Mouse (Mus musculus) spleen, embryonic (tissue): ENCODE measurements around the gene Tnr.
"Not testable (repeated sequence)": the region's sequence is repeated elsewhere in the genome, so short reads cannot be mapped to it uniquely, and the experiment has no call there.

Experiments
- CTCF ChIA-PET: fragments of 350-600 bp; sonication (Branson Sonifier 250); formaldehyde crosslinking; loops from one replicate; lab custom pipeline; 2022; lab: Charles Lee

Gene Tnr

DNA sequence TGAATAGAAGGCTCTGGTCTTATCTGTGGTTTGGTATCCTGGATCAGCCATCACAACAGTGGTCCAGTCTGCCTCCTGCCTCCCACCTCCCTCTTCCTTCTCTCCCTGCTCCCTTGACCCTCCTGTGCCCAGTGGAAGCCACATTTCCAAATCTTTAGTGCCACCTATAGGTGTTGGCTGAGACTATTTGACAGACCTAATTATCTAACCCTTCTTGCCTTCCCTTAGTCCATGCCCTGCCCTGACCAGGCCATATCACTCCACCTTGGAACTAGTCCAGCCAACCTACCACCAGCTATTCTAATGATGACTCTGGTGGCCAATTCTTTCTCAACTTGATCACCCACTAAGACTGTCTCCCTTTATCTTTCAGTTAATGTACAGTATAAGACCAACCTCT lies 408.5 kb downstream of the Tnr start:
- CTCF ChIA-PET = no interaction called here

DNA sequence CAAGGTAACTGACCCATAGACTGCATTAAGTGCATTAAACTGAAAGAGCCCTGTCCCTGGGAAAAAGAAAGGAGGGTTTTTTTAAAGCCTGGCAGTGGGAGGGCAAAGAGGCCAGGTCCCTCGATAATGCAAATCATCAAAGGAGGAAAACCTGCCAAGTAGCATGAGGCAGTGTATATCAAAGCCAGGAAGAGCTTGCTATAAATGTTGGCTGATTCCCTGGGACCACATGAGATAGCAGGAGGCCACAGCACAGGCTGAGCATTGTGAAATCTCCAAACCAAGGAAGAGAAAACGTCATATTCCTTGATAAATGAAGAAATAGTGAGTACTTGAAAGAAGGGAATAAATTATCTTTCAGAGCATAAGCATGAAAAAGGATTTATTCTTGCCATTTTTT lies 409.0 kb downstream of the Tnr start:
- CTCF ChIA-PET = no interaction called here

GRCm38 (mm10) chr1:159938449-159938848 lies 414.9 kb downstream of the Tnr start:
- CTCF ChIA-PET = no interaction called here

- CTCF ChIA-PET = no interaction called here
Observed at GRCm38 (mm10) chr1:159939335-159939734, 415.8 kb downstream of the Tnr start.

DNA sequence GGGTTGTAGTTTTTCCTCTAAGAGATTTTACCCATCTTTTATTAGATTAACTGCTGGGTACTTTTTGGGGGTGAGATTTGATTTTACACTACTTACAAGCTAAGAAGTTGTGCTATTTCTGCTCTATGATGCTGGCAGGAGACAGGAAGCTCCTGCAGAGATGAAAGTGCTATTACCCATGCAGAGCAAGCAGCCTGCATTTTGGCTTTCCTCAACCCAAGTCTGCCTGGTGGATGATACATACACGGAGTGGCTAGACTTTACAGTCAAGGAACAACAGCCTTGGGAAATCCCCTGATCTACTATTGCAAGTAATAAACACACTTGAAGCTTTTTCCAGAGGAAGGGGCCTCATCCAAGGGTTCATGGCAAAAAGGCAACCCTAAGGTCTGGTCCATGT lies 430.0 kb downstream of the Tnr start:
- CTCF ChIA-PET = interaction anchor here (0.6 to 1.4 kb wide), 2 partner anchors 117 to 127 kb away, joined by 3 read pairs; no protein-coding TSS in a partner anchor

DNA sequence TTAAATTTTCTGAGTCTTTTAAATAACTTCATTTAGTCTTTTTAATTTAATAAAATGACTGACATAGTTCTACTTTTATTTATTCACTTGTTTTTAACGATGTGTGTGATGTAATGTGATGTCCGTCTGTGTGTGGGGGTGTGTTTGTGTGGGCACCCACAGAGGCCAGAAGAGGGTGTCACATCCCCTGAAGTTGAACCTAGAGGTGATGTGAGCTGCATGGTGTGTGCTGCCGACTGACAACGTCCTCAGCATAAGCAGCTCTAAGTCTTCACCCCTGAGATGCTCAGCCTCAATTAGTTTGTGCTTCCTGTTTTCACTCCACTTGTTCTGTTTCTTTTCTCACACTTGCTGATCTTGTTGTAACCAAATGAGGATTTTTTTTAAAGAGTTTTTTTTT lies 439.8 kb downstream of the Tnr start:
- CTCF ChIA-PET = interaction anchor here (0.7 kb wide), 1 partner anchor 69 kb away, joined by 3 read pairs; no protein-coding TSS in a partner anchor

DNA sequence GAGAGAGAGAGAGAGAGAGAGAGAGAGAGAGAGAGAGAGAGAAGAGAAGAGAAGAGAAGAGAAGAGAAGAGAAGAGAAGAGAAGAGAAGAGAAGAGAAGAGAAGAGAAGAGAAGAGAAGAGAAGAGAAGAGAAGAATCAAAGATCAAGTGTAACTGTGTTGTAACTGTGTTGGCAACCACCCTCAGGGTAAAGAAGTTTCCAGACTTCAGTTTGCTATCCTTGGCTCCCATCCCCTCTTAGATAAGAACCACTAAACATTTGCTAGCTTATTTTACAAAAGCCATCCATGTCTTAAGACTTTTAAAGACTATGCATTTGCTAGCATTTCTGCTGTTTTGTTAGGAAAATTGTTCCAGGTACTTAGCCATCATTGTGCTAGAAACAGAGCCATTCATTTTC lies 442.7 kb downstream of the Tnr start:
- CTCF ChIA-PET = not testable (repeated sequence)

DNA sequence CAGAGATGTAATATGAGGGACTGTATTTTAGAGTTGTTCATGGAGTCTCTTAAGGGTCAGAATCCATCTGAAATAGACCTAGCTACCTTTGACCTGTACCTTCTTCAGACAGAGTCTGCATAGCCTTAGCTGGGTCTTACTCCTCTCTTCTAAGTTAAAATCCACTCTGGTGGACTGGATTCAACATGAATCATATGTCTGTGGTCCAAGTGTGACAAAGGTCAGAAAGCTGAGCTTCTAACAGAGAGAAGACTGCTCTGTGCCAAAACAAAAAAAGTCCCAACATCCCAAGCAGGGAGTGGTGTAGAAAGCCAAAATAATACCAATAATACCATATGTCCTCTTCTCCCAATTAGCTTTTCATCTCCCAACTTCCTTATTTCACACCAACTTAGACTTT lies 444.8 kb downstream of the Tnr start:
- CTCF ChIA-PET = no interaction called here

- CTCF ChIA-PET = no interaction called here
Observed at GRCm38 (mm10) chr1:159977786-159978185, 454.2 kb downstream of the Tnr start.

DNA sequence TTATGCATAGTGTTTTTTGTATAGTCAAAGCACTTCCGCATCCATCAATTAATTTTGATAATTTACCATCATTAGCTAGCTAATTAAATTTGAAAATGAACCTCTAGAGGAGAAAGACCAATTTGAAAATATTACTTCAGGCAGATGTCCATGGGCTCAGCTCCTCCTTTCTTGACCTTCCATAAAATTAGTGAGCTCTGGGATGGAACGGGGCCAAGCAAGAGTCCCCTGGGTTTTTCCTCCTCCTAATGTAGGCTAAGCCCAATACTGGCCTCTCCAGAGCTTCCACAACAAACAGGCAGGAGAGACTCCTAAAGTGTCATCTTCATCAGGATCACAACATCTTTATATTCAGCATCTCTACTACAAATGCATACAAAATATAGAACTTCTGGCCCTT lies 455.5 kb downstream of the Tnr start:
- CTCF ChIA-PET = no interaction called here

GRCm38 (mm10) chr1:159980355-159980754 lies 456.8 kb downstream of the Tnr start:
- CTCF ChIA-PET = no interaction called here
